Mouse (Mus musculus): ENCODE data around the gene Fem1b.

The Fem1b gene

GRCm38 (mm10) chr9:62781965-62782364 lies 29.8 kb downstream of the Fem1b start:
- peak; percentile 59 for DNase-seq (ENCODE audit: low spot score)

GRCm38 (mm10) chr9:62778721-62779120 lies 33.0 kb downstream of the Fem1b start:
- no peak for DNase-seq (ENCODE audit: low spot score)

- peak; percentile 73 for DNase-seq (ENCODE audit: low spot score)
Observed at GRCm38 (mm10) chr9:62777461-62777860, 34.3 kb downstream of the Fem1b start.

GRCm38 (mm10) chr9:62775464-62775863 lies 36.3 kb downstream of the Fem1b start:
- DNase-seq (ENCODE audit: low spot score), result no peak

- peak; percentile 43 for DNase-seq (ENCODE audit: low spot score)
Observed at GRCm38 (mm10) chr9:62772746-62773145, 39.0 kb downstream of the Fem1b start.

GRCm38 (mm10) chr9:62768361-62768760 lies 43.4 kb downstream of the Fem1b start:
- DNase-seq (ENCODE audit: low spot score), result no peak

GRCm38 (mm10) chr9:62767464-62767863 lies 44.3 kb downstream of the Fem1b start:
- no peak for DNase-seq (ENCODE audit: low spot score)

- no peak for DNase-seq (ENCODE audit: low spot score)
Observed at GRCm38 (mm10) chr9:62765346-62765745, 46.4 kb downstream of the Fem1b start.

- DNase-seq (ENCODE audit: low spot score), result no peak
Observed at GRCm38 (mm10) chr9:62763478-62763877, 48.3 kb downstream of the Fem1b start.

- no peak for DNase-seq (ENCODE audit: low spot score)
Observed at GRCm38 (mm10) chr9:62759601-62760000, 52.1 kb downstream of the Fem1b start.

- DNase-seq (ENCODE audit: low spot score), result no peak
Observed at GRCm38 (mm10) chr9:62758288-62758687, 53.4 kb downstream of the Fem1b start.

GRCm38 (mm10) chr9:62750381-62750780 lies 61.4 kb downstream of the Fem1b start:
- DNase-seq (ENCODE audit: low spot score), result no peak

- DNase-seq (ENCODE audit: low spot score), result no peak
Observed at GRCm38 (mm10) chr9:62749666-62750065, 62.1 kb downstream of the Fem1b start.

- no peak for DNase-seq (ENCODE audit: low spot score)
Observed at GRCm38 (mm10) chr9:62746646-62747045, 65.1 kb downstream of the Fem1b start.

- DNase-seq (ENCODE audit: low spot score), result peak; percentile 46
Observed at GRCm38 (mm10) chr9:62744558-62745275, 67.0 kb downstream of the Fem1b start.
